Mouse (Mus musculus): Measurements from ENCODE around the gene Epb41l1. TPM values are rescaled to one million over a fixed set of nuclear protein-coding genes. Genes with fewer than 3 reads are reported as not detected.
A peak's percentile ranks its signal among the peaks of the same experiment; 100 is the strongest.

The Epb41l1 gene
- polyA plus RNA-seq, 1 experiment from 2014 or later: 3.1 TPM

- no peaks in the 10 kb centered on the region for H3K27me3 ChIP-seq (ENCODE audit: control insufficient read depth, insufficient read depth, low read length)
- ATAC-seq (ENCODE audit: low FRiP score) (no peak), DNase-seq (ENCODE audit: low spot score, missing footprints) (no peak)
- peaks cover 10% of the 10 kb centered on the region for H3K36me3 ChIP-seq (ENCODE audit: control insufficient read depth, insufficient read depth, low read length)
- H3K27ac ChIP-seq (ENCODE audit: low read depth, low read length): no peak overlapping the region
- WGBS: 78% methylated on average over 6 of the region's 6 CpGs
- no peaks in the 10 kb centered on the region for H3K4me1 ChIP-seq (ENCODE audit: control insufficient read depth, insufficient read depth, low read length)
- H3K4me3 ChIP-seq (ENCODE audit: low read depth, low read length): no peak overlapping the region
- H3K9ac ChIP-seq (ENCODE audit: low read length): no peak overlapping the region
- H3K9me3 ChIP-seq (ENCODE audit: control insufficient read depth, low read length): no peaks in the 10 kb centered on the region
- no peak overlapping the region for H3K4me2 ChIP-seq
Measured at GRCm38 (mm10) chr2:156571521-156571920, 150.8 kb downstream of the Epb41l1 start.

GRCm38 (mm10) chr2:156576850-156577587, 156.3 kb downstream of the Epb41l1 start:
- H3K9ac ChIP-seq (ENCODE audit: low read length): no peak overlapping the region
- H3K4me2 ChIP-seq: no peak overlapping the region
- H3K4me3 ChIP-seq (ENCODE audit: low read depth, low read length): no peak overlapping the region
- H3K4me1 ChIP-seq (ENCODE audit: control insufficient read depth, insufficient read depth, low read length): no peaks in the 10 kb centered on the region
- no peak for ATAC-seq (ENCODE audit: low FRiP score)
- H3K36me3 ChIP-seq (ENCODE audit: control insufficient read depth, insufficient read depth, low read length): no peaks in the 10 kb centered on the region
- 91% methylated on average over 7 of the region's 7 CpGs for WGBS
- DNase-seq (ENCODE audit: low spot score, missing footprints): no peak
- H3K27ac ChIP-seq (ENCODE audit: low read depth, low read length): no peak overlapping the region
- H3K9me3 ChIP-seq (ENCODE audit: control insufficient read depth, low read length): no peaks in the 10 kb centered on the region
- no peaks in the 10 kb centered on the region for H3K27me3 ChIP-seq (ENCODE audit: control insufficient read depth, insufficient read depth, low read length)

DNA sequence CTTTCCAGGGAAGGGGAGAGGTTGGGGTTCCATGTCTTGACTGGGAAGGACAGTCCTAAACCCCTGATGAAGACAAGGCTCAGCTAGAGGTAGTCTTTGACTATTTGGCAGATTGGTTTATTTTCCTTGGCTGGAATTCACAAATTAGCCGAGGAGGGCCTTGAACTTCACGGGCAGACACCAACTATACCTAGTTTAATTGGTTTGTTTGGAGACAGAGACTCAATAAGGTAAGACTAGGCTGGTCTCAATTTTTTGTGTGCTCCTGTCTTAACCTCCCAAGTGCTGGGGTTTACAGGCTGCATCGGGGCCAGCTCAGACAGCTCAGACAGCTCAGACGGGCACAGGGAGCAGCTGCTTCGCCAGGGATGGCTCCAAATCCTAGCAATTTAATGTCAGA, 159.8 kb downstream of the Epb41l1 start:
- WGBS: 90% methylated on average over 5 of the region's 5 CpGs
- peaks cover 7% of the 10 kb centered on the region; the same call in 1 of the 2 replicates for H3K4me1 ChIP-seq (ENCODE audit: control insufficient read depth, insufficient read depth, low read length)
- DNase-seq (ENCODE audit: low spot score, missing footprints) (no peak), ATAC-seq (ENCODE audit: low FRiP score) (no peak)
- no peaks in the 10 kb centered on the region for H3K27me3 ChIP-seq (ENCODE audit: control insufficient read depth, insufficient read depth, low read length)
- H3K27ac ChIP-seq (ENCODE audit: low read depth, low read length): no peak overlapping the region
- no peaks in the 10 kb centered on the region for H3K9me3 ChIP-seq (ENCODE audit: control insufficient read depth, low read length)
- H3K4me2 ChIP-seq: no peak overlapping the region
- H3K36me3 ChIP-seq (ENCODE audit: control insufficient read depth, insufficient read depth, low read length): no peaks in the 10 kb centered on the region
- no peak overlapping the region for H3K4me3 ChIP-seq (ENCODE audit: low read depth, low read length)
- no peak overlapping the region for H3K9ac ChIP-seq (ENCODE audit: low read length)

DNA sequence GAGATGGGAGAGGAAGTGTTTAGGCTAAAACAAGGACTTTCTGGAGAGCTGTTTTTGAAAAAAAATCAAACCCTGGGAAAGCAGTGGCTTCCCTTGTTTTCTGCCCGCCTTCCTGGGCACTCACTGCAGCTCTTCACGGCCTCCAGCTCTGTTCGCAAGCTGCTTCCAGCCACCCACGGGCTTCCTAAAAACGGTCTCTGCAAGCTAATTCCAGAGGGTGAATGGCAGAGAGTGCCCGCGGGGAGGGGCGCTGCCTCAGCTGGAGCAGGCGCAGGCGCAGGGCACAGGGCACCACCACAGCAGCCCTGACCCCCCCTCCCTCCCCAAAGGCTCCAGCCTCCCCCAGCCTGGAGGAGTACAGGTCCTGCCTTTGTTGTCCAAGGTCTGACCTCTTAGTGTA, 160.5 kb downstream of the Epb41l1 start:
- H3K4me1 ChIP-seq (ENCODE audit: control insufficient read depth, insufficient read depth, low read length): peaks cover 7% of the 10 kb centered on the region; the same call in 1 of the 2 replicates
- no peak overlapping the region for H3K4me2 ChIP-seq
- 74% methylated on average over 10 of the region's 10 CpGs for WGBS
- H3K4me3 ChIP-seq (ENCODE audit: low read depth, low read length): no peak overlapping the region
- H3K27me3 ChIP-seq (ENCODE audit: control insufficient read depth, insufficient read depth, low read length): no peaks in the 10 kb centered on the region
- no peaks in the 10 kb centered on the region for H3K9me3 ChIP-seq (ENCODE audit: control insufficient read depth, low read length)
- no peak for ATAC-seq (ENCODE audit: low FRiP score)
- H3K36me3 ChIP-seq (ENCODE audit: control insufficient read depth, insufficient read depth, low read length): no peaks in the 10 kb centered on the region
- DNase-seq (ENCODE audit: low spot score, missing footprints): no peak
- H3K27ac ChIP-seq (ENCODE audit: low read depth, low read length): no peak overlapping the region
- H3K9ac ChIP-seq (ENCODE audit: low read length): no peak overlapping the region

- H3K4me3 ChIP-seq (ENCODE audit: low read depth, low read length): no peak overlapping the region
- no peak overlapping the region for H3K4me2 ChIP-seq
- DNase-seq (ENCODE audit: low spot score, missing footprints): no peak
- no peak overlapping the region for H3K27ac ChIP-seq (ENCODE audit: low read depth, low read length)
- peaks cover 7% of the 10 kb centered on the region; the same call in 1 of the 2 replicates for H3K4me1 ChIP-seq (ENCODE audit: control insufficient read depth, insufficient read depth, low read length)
- no peaks in the 10 kb centered on the region for H3K36me3 ChIP-seq (ENCODE audit: control insufficient read depth, insufficient read depth, low read length)
- no peaks in the 10 kb centered on the region for H3K27me3 ChIP-seq (ENCODE audit: control insufficient read depth, insufficient read depth, low read length)
- no peak overlapping the region for H3K9ac ChIP-seq (ENCODE audit: low read length)
- 93% methylated on average over 10 of the region's 10 CpGs for WGBS
- no peak for ATAC-seq (ENCODE audit: low FRiP score)
- H3K9me3 ChIP-seq (ENCODE audit: control insufficient read depth, low read length): no peaks in the 10 kb centered on the region
Measured at GRCm38 (mm10) chr2:156582887-156583286, 162.2 kb downstream of the Epb41l1 start.

GRCm38 (mm10) chr2:156584154-156584796, 163.6 kb downstream of the Epb41l1 start:
- Histone ChIP-seq H3K9me3 (ENCODE audit: control insufficient read depth, low read length) (no peaks in the 10 kb centered on the region), H3K27ac (ENCODE audit: low read depth, low read length) (no peak overlapping the region), H3K36me3 (ENCODE audit: control insufficient read depth, insufficient read depth, low read length) (no peaks in the 10 kb centered on the region), H3K4me2 (no peak overlapping the region), H3K4me3 (ENCODE audit: low read depth, low read length) (no peak overlapping the region), H3K27me3 (ENCODE audit: control insufficient read depth, insufficient read depth, low read length) (no peaks in the 10 kb centered on the region), H3K9ac (ENCODE audit: low read length) (no peak overlapping the region), H3K4me1 (ENCODE audit: control insufficient read depth, insufficient read depth, low read length) (peaks cover 7% of the 10 kb centered on the region; the same call in 1 of the 2 replicates)
- DNase-seq (ENCODE audit: low spot score, missing footprints) (no peak), ATAC-seq (ENCODE audit: low FRiP score) (no peak)
- 64% methylated on average over 11 of the region's 11 CpGs for WGBS

- Histone ChIP-seq H3K36me3 (ENCODE audit: control insufficient read depth, insufficient read depth, low read length) (no peaks in the 10 kb centered on the region), H3K4me1 (ENCODE audit: control insufficient read depth, insufficient read depth, low read length) (peaks cover 7% of the 10 kb centered on the region; the same call in 1 of the 2 replicates), H3K9me3 (ENCODE audit: control insufficient read depth, low read length) (no peaks in the 10 kb centered on the region), H3K27me3 (ENCODE audit: control insufficient read depth, insufficient read depth, low read length) (no peaks in the 10 kb centered on the region), H3K9ac (ENCODE audit: low read length) (no peak overlapping the region), H3K4me2 (peak overlapping the region; percentile 23; the same call in 1 of the 2 replicates), H3K27ac (ENCODE audit: low read depth, low read length) (no peak overlapping the region), H3K4me3 (ENCODE audit: low read depth, low read length) (no peak overlapping the region)
- peak; percentile 57; the same call in 1 of the 2 replicates for ATAC-seq (ENCODE audit: low FRiP score)
- DNase-seq (ENCODE audit: low spot score, missing footprints): no peak
- WGBS: 34% methylated on average over 14 of the region's 14 CpGs
Measured at GRCm38 (mm10) chr2:156584797-156585471, 164.2 kb downstream of the Epb41l1 start.

- H3K4me3 ChIP-seq (ENCODE audit: low read depth, low read length): no peak overlapping the region
- no peak overlapping the region for H3K27ac ChIP-seq (ENCODE audit: low read depth, low read length)
- DNase-seq (ENCODE audit: low spot score, missing footprints) (no peak), ATAC-seq (ENCODE audit: low FRiP score) (no peak)
- no peaks in the 10 kb centered on the region for H3K27me3 ChIP-seq (ENCODE audit: control insufficient read depth, insufficient read depth, low read length)
- 88% methylated on average over 9 of the region's 9 CpGs for WGBS
- peaks cover 7% of the 10 kb centered on the region; the same call in 1 of the 2 replicates for H3K4me1 ChIP-seq (ENCODE audit: control insufficient read depth, insufficient read depth, low read length)
- no peaks in the 10 kb centered on the region for H3K36me3 ChIP-seq (ENCODE audit: control insufficient read depth, insufficient read depth, low read length)
- H3K9me3 ChIP-seq (ENCODE audit: control insufficient read depth, low read length): no peaks in the 10 kb centered on the region
- no peak overlapping the region for H3K9ac ChIP-seq (ENCODE audit: low read length)
- H3K4me2 ChIP-seq: no peak overlapping the region
Measured at GRCm38 (mm10) chr2:156589481-156589880, 168.8 kb downstream of the Epb41l1 start.

Measured in midbrain, embryonic 11.5 days (tissue).